Mouse (Mus musculus) limb, embryonic 14.5 days (tissue): ENCODE results near the gene Adgra3. TPM values are rescaled to one million over a fixed set of nuclear protein-coding genes. Genes with fewer than 3 reads are reported as not detected.

Experiments
- ATAC-seq: fragments of 200-750 bp; cut with Nextera tagmentation; 2 replicates; pipeline ENCODE4 v1.8.0; 2017; ENCODE audit warnings: low read depth, moderate number of reproducible peaks, moderate TSS enrichment; ENCODE audit not compliant: low FRiP score
- DNase-seq: peaks from one replicate; pipeline ENCODE4 v3.0.0-alpha.2; 2015; ENCODE audit warnings: low spot score
- H3K27ac ChIP-seq: fragments of 300-500 bp; sonication (generic); replicated peaks from 2 replicates; pipeline ENCODE4 v1.5.1; 2014; ENCODE audit warnings: low read depth, mild to moderate bottlenecking, low read length, moderate library complexity, mixed read lengths
- H3K27me3 ChIP-seq: fragments of 300-500 bp; sonication (generic); 2 replicates; pipeline ENCODE4 v1.6.1; 2014; ENCODE audit warnings: low read length, mixed read lengths; ENCODE audit not compliant: control insufficient read depth, insufficient read depth
- H3K36me3 ChIP-seq: fragments of 300-500 bp; sonication (generic); 2 replicates; pipeline ENCODE4 v1.6.1; 2014; ENCODE audit warnings: mild to moderate bottlenecking, low read length, moderate library complexity, mixed read lengths; ENCODE audit not compliant: control insufficient read depth, insufficient read depth
- H3K4me1 ChIP-seq: fragments of 300-500 bp; sonication (generic); 2 replicates; pipeline ENCODE4 v1.6.1; 2014; ENCODE audit warnings: antibody characterized with exemption, low read length, mixed read lengths; ENCODE audit not compliant: control insufficient read depth, insufficient read depth
- H3K4me2 ChIP-seq: fragments of 300-500 bp; sonication (generic); replicated peaks from 2 replicates; pipeline ENCODE4 v1.6.1; 2014; ENCODE audit warnings: low read depth, mild to moderate bottlenecking, low read length, moderate library complexity; ENCODE audit not compliant: severe bottlenecking
- H3K4me3 ChIP-seq: fragments of 300-500 bp; sonication (generic); replicated peaks from 2 replicates; pipeline ENCODE4 v1.5.1; 2014; ENCODE audit warnings: low read length
- H3K9ac ChIP-seq: fragments of 300-500 bp; sonication (generic); 2 replicates; pipeline ENCODE4 v1.6.1; 2014; ENCODE audit warnings: mild to moderate bottlenecking, low read depth, low read length, moderate library complexity; ENCODE audit not compliant: severe bottlenecking
- H3K9me3 ChIP-seq: fragments of 300-500 bp; sonication (generic); 2 replicates; pipeline ENCODE4 v1.6.1; 2016; ENCODE audit warnings: low read length; ENCODE audit not compliant: control insufficient read depth
- POLR2A ChIP-seq: fragments of 200-500 bp; IDR thresholded peaks from 2 replicates; pipeline ENCODE4 v1.8.0; 2012; ENCODE audit warnings: inconsistent platforms, mild to moderate bottlenecking, moderate library complexity, borderline replicate concordance; ENCODE audit not compliant: insufficient read depth, insufficient read length; ENCODE audit errors: extremely low read depth
- WGBS: fragments of 180-500 bp; shearing (Covaris S2); extraction: QIAGEN DNeasy Blood & Tissue Kit; methylation state at CpG from one replicate; pipeline ENCODE4 v1.1.7; 2014; 5-methylcytosine and 5-hydroxymethylcytosine counted together
- polyA plus RNA-seq, 2 experiments: library from polyadenylated mRNA; depleted of rRNA in 1 of 2; stranded (reverse) in 1 of 2; unstranded in 1 of 2; fragments of >200 nt; fragmentation: Nextera tagmentation in 1 of 2; extraction: Ambion mirVana in 1 of 2; gene quantifications; 2 replicates each; pipeline versions ENCODE4 v1.2.1 to v1.2.3; 2012 to 2014

Adgra3 gene
- polyA plus RNA-seq, 2 experiments, result 55.4 to 90.8 TPM

GRCm38 (mm10) chr5:50048960-50049359, 9.8 kb downstream of the Adgra3 start:
- WGBS, result 80% methylated on average over 7 of the region's 7 CpGs
- DNase-seq, result no peak
- no peak overlapping the region for H3K9ac ChIP-seq

GRCm38 (mm10) chr5:50048271-50048851, 10.4 kb downstream of the Adgra3 start:
- peaks cover 10% of the 10 kb centered on the region for H3K36me3 ChIP-seq
- H3K4me1 ChIP-seq, result peaks cover 20% of the 10 kb centered on the region
- no peak overlapping the region for H3K27ac ChIP-seq

More at GRCm38 (mm10) chr5:50048960-50049359, 9.8 kb downstream of the Adgra3 start:
- H3K4me3 ChIP-seq, result no peak overlapping the region
- ATAC-seq, result no peak
- H3K4me2 ChIP-seq, result no peak overlapping the region
- H3K4me1 ChIP-seq, result peaks cover 23% of the 10 kb centered on the region
- H3K36me3 ChIP-seq, result peaks cover 10% of the 10 kb centered on the region
- no peak for TF ChIP-seq POLR2A
- no peaks in the 10 kb centered on the region for H3K9me3 ChIP-seq
- no peak overlapping the region for H3K27ac ChIP-seq
- H3K27me3 ChIP-seq, result no peaks in the 10 kb centered on the region

GRCm38 (mm10) chr5:50045180-50045579, 13.6 kb downstream of the Adgra3 start:
- Histone ChIP-seq H3K4me3 (no peak overlapping the region), H3K27ac (no peak overlapping the region), H3K9me3 (no peaks in the 10 kb centered on the region), H3K36me3 (peaks cover 5% of the 10 kb centered on the region; the same call in 1 of the 2 replicates), H3K9ac (no peak overlapping the region), H3K4me2 (no peak overlapping the region), H3K4me1 (peaks cover 26% of the 10 kb centered on the region), H3K27me3 (no peaks in the 10 kb centered on the region)
- ATAC-seq, result no peak
- no peak for TF ChIP-seq POLR2A
- DNase-seq, result no peak
- 76% methylated on average over 6 of the region's 6 CpGs for WGBS

More at GRCm38 (mm10) chr5:50048271-50048851, 10.4 kb downstream of the Adgra3 start:
- Histone ChIP-seq H3K9me3 (no peaks in the 10 kb centered on the region), H3K4me2 (no peak overlapping the region), H3K9ac (peak overlapping the region; percentile 29; the same call in 1 of the 2 replicates), H3K4me3 (no peak overlapping the region), H3K27me3 (no peaks in the 10 kb centered on the region)
- no peak for TF ChIP-seq POLR2A
- no peak for ATAC-seq
- no peak for DNase-seq
- WGBS, result 44% methylated on average over 5 of the region's 5 CpGs

GRCm38 (mm10) chr5:50043677-50044076, 15.1 kb downstream of the Adgra3 start:
- WGBS, result 84% methylated on average over 4 of the region's 4 CpGs
- Histone ChIP-seq H3K4me2 (no peak overlapping the region), H3K36me3 (no peaks in the 10 kb centered on the region), H3K4me1 (peaks cover 26% of the 10 kb centered on the region), H3K27me3 (no peaks in the 10 kb centered on the region), H3K9me3 (no peaks in the 10 kb centered on the region), H3K9ac (no peak overlapping the region), H3K27ac (no peak overlapping the region), H3K4me3 (no peak overlapping the region)
- DNase-seq, result no peak
- no peak for ATAC-seq
- no peak for TF ChIP-seq POLR2A

GRCm38 (mm10) chr5:50042274-50042943, 16.4 kb downstream of the Adgra3 start:
- Histone ChIP-seq H3K4me2 (no peak overlapping the region), H3K4me3 (no peak overlapping the region), H3K9me3 (no peaks in the 10 kb centered on the region), H3K36me3 (no peaks in the 10 kb centered on the region), H3K27me3 (no peaks in the 10 kb centered on the region), H3K4me1 (peaks cover 31% of the 10 kb centered on the region), H3K9ac (no peak overlapping the region), H3K27ac (no peak overlapping the region)
- DNase-seq (peak; percentile 15), ATAC-seq (no peak)
- 27% methylated on average over 7 of the region's 7 CpGs for WGBS
- TF ChIP-seq POLR2A, result no peak
